Mouse (Mus musculus) layer of hippocampus, adult 8-10 months (tissue): ENCODE measurements around the gene Stn1. TPM values are rescaled to one million over a fixed set of nuclear protein-coding genes. Genes with fewer than 3 reads are reported as not detected.

ENCODE experiments used
- DNase-seq, 2 experiments: peaks; one replicate each; pipeline ENCODE4 v3.0.0; 2022; ENCODE audit warnings: low spot score in 2 of 2
- total RNA-seq, 4 experiments: library from RNA; stranded (reverse); gene quantifications; 2 replicates each; pipeline ENCODE4 v1.2.4; 2022

The Stn1 gene
- total RNA-seq, 4 experiments from 2014 or later, result 19.9 to 29.8 (median 23.6) TPM

DNA sequence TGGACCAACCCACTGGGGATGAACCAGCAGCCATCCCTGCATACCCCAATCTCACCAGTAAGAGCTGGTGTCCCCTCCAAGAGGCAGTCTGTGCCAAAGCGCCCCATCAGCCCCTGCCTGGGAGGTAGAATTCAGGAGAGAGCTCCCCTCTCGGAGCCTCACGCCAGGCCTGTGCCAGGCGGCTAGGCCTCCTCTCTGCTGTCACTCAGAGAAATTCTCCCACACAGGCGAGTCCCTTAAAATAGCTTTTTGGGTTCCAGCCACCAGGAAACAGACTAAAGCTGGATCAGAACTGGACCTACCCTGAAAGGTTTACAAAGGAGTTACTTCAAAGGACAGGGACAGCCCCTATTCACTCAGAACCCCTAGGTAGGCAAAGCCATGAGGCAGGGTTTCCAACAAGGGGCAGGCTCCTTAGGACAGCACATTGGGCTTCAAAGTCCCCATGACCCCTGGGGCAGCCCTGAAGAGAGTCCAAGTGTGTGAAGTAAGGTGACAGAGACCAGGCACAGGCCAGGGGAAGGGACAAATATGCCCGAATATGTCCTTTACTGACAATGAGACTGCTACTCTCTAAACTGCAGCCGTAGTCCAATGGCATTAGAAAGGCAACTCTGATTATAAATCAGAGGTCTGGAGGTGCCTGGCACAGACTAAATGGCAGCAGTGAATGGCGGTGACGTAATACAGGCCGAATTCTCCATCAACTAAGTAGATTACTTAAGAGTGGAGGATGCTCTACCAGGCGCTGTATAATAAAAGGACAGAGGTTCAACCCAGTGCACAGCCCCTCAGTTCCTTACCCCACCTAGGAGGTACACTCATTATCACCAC, 82.9 kb downstream of the Stn1 start:
- DNase-seq, result no peak

DNA sequence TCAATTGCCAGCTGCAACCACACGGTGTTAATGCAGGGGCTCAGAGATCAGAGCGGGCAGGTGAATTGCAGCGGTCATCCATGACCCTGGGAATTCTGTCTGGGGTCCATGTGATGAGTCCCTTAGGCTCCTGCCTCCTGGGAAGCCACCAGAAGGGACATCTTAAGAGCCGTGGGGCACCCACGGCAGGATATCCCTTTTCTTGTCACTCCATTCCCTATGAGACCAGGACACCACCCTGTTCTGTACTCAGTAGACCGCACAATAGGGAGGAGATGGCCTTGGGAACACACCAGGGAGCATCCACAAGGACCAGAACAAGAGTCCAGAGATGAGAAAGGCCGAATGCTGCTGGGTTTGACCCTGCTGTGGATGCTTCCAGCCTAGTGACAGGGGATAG, 84.0 kb downstream of the Stn1 start:
- no peak for DNase-seq

DNA sequence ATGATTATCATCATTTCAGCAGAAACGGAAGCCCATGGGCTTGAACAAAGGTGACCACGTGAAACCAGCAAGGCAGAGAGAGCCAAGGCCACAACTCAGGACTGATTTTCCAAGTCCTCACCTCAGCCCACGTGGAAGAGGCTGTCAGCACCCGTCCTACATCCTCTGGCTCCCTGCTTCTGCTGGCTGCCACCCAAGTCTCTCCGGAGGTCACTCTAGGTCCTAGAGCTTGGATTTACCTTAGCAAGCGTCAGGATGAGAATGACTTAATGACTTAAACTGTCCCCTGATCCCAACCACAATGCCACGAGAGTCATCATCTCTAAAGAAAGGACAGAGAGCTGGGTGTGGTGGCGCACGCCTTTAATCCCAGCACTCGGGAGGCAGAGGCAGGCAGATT, 84.6 kb downstream of the Stn1 start:
- DNase-seq, result no peak

DNA sequence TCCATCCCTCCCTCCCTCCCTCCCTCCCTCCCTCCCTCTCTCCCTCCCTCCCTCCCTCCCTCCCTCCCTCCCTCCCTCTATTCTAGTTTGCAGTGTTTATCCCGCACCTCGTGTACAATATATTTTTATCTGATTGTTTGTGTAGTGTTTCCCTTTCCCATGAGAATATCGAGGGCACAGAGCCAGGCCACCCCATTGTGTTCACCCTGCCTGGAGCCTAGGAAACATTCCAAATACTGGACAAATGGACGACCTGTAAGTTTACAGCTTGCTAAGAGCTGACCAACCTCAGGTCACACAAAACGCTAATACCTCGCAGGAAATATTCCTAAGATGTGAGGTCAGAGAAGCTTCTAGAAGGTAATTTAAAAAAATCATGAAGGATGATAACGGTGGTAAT, 85.1 kb downstream of the Stn1 start:
- no peak for DNase-seq

DNA sequence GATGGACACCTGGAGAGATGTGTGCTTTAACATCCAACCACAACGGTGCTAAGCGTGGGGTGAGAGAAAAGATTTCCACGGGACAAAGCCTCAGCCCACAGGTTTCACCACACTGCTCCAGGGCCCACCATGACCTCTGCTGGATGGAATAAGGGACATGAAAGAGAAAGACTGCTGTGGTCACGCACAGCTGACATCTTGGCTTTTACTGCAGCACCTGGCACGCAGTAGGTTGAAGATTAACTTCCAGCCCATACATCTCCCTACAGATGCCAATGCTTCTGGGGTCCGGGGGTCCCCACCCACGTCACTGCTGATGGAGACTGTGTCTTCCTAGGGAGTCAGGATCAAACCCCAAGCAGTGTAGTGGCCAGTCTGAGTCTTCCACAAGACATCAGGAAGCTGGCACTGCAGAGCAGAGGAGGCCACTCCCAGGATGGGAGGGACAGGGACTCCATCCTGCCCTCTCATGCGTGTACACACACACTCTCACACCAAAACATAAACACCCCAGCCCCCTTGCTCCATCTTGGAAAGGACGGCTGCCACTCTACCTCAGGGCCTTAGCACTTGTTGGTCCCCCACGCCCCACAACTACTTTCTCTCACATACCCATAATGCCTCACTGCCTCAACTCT, 85.7 kb downstream of the Stn1 start:
- DNase-seq, result no peak

Other genes with a start within 250 kb of the Stn1 start
- gene Sh3pxd2a, start 73.1 kb downstream of the Stn1 start, total RNA-seq, result 10 to 100 TPM; 31.8 to 34.5 (median 32.9) TPM
- 10 to 100 TPM; 58.0 to 64.1 (median 60.7) TPM for gene Slk, start 42.2 kb upstream of the Stn1 start, total RNA-seq
- gene Col17a1, start 154.6 kb upstream of the Stn1 start, total RNA-seq, result under 1 TPM in 1 of 4 experiments, not detected in 3; 0.17 TPM
- gene Sfr1, start 194.2 kb upstream of the Stn1 start, total RNA-seq, result 100 to 1,000 TPM in 1 of 4 experiments, 10 to 100 TPM in 3; 89.0 to 103 (median 98.2) TPM